ENCODE assay signal across 24 mouse cellular contexts in genomic region chr4:151757261-151757660, GRCm38 (mm10).
A peak's percentile ranks its signal among the peaks of the same experiment; 100 is the strongest.
DNase-seq lines count a peak whose midpoint lies in the region; ATAC-seq and TF ChIP-seq lines count a peak whose summit lies in the region.
"Had no signal": no experiment of that assay in that cellular context is flagged by ENCODE, and none has a peak within 500 bp of the region (broad histone marks: within the 10 kb centered on the region; RNA-seq: fewer than 3 reads in every experiment).

No protein-coding gene starts in this region.

- no peak overlapping the region for H3K27ac ChIP-seq in kidney, embryonic 15.5 days
- no peak overlapping the region for H3K27ac ChIP-seq in kidney, adult 2 months (ENCODE audit: insufficient read depth, low read depth, low read length)
- H3K27ac ChIP-seq in kidney, embryonic 14.5 days (ENCODE audit: low read depth, low read length): no peak overlapping the region
- H3K27ac ChIP-seq: embryonic facial prominence, embryonic 10.5 days; embryonic facial prominence, embryonic 12.5 days; forebrain, embryonic 13.5 days had no signal

- H3K4me3 ChIP-seq in kidney, embryonic 15.5 days (replicated peaks): no peak overlapping the region
- no peak overlapping the region for H3K4me3 ChIP-seq in kidney, adult 2 months (ENCODE audit: insufficient read depth, low read depth, low read length)
- H3K4me3 ChIP-seq in kidney, embryonic 14.5 days (ENCODE audit: low read length): no peak overlapping the region
- H3K4me3 ChIP-seq: embryonic facial prominence, embryonic 10.5 days; embryonic facial prominence, embryonic 12.5 days; forebrain, embryonic 13.5 days had no signal

- H3K9ac ChIP-seq in kidney, embryonic 15.5 days: no peak overlapping the region
- H3K9ac ChIP-seq in kidney, embryonic 14.5 days (ENCODE audit: low read depth, low read length): no peak overlapping the region
- H3K9ac ChIP-seq: embryonic facial prominence, embryonic 12.5 days; forebrain, embryonic 13.5 days had no signal

- WGBS in kidney, embryonic 15.5 days: 93% methylated on average over 3 of the region's 3 CpGs
- WGBS in kidney, adult 2 months: 90% methylated on average over 3 of the region's 3 CpGs
- 91% methylated on average over 3 of the region's 3 CpGs for WGBS in kidney, embryonic 14.5 days

- no peak for TF ChIP-seq POLR2A in kidney, adult 2 months (IDR thresholded peaks at IDR 0.05; ENCODE audit: low read depth, low read length)

- peaks cover 26% of the 10 kb centered on the region for H3K4me1 ChIP-seq in kidney, embryonic 15.5 days
- no peaks in the 10 kb centered on the region for H3K4me1 ChIP-seq in kidney, adult 2 months (ENCODE audit: control insufficient read depth, insufficient read depth, low read length)
- H3K4me1 ChIP-seq in kidney, embryonic 14.5 days (ENCODE audit: control insufficient read depth, insufficient read depth, low read length): peaks cover 11% of the 10 kb centered on the region; the same call in 1 of the 2 replicates
- H3K4me1 ChIP-seq: forebrain, embryonic 13.5 days had no signal

- H3K36me3 ChIP-seq in kidney, embryonic 15.5 days: no peaks in the 10 kb centered on the region
- no peaks in the 10 kb centered on the region for H3K36me3 ChIP-seq in kidney, adult 2 months (ENCODE audit: control insufficient read depth, insufficient read depth, low read length)
- H3K36me3 ChIP-seq in kidney, embryonic 14.5 days (ENCODE audit: control insufficient read depth, insufficient read depth, low read length): no peaks in the 10 kb centered on the region
- H3K36me3 ChIP-seq: embryonic facial prominence, embryonic 10.5 days; embryonic facial prominence, embryonic 12.5 days; G1E had no signal

- H3K4me2 ChIP-seq in kidney, embryonic 15.5 days: no peak overlapping the region
- H3K4me2 ChIP-seq in kidney, embryonic 14.5 days (replicated peaks; ENCODE audit: low read depth, low read length): no peak overlapping the region
- H3K4me2 ChIP-seq: embryonic facial prominence, embryonic 12.5 days; forebrain, embryonic 13.5 days had no signal

- peak; percentile 35 for DNase-seq in kidney, adult 11 months
- DNase-seq in kidney, adult 2 months: peak; percentile 67
- no peak for DNase-seq in kidney, postnatal 10 days
- peak; percentile 61 for DNase-seq in kidney, adult 9 months
- peak; percentile 59 to 60 for DNase-seq in kidney, postnatal 36 days
- DNase-seq: adrenal gland, adult 8-10 months; adrenal gland, postnatal 14 days; adrenal gland, postnatal 36 days; B cell, adult 2 months; cerebellum, adult 11-12 months; cerebellum, adult 2 months; cerebellum, adult 9-10 months; cerebellum, postnatal 10 days; cerebellum, postnatal 25 days had no signal

- no peaks in the 10 kb centered on the region for H3K27me3 ChIP-seq in kidney, embryonic 15.5 days
- H3K27me3 ChIP-seq in kidney, adult 2 months (replicated peaks; ENCODE audit: control insufficient read depth, insufficient read depth, low read length): no peaks in the 10 kb centered on the region
- H3K27me3 ChIP-seq in kidney, embryonic 14.5 days (ENCODE audit: control insufficient read depth, insufficient read depth, low read length): no peaks in the 10 kb centered on the region
- H3K27me3 ChIP-seq: CH12.LX; embryonic facial prominence, embryonic 12.5 days; forebrain, embryonic 13.5 days; Patski had no signal

- no peak for TF ChIP-seq CTCF in kidney, adult 2 months (conservative IDR thresholded peaks at IDR 0.05; ENCODE audit: insufficient read depth, insufficient read length, low read depth, low read length)

- no peaks in the 10 kb centered on the region for H3K9me3 ChIP-seq in kidney, embryonic 15.5 days (replicated peaks)
- no peaks in the 10 kb centered on the region for H3K9me3 ChIP-seq in kidney, embryonic 14.5 days (ENCODE audit: control insufficient read depth, low read length)
- H3K9me3 ChIP-seq: embryonic facial prominence, embryonic 10.5 days; embryonic facial prominence, embryonic 12.5 days; forebrain, embryonic 13.5 days had no signal

- ATAC-seq in kidney, embryonic 15.5 days (replicated peaks; ENCODE audit: low FRiP score): no peak
- no peak for ATAC-seq in kidney, embryonic 14.5 days (ENCODE audit: low FRiP score, low TSS enrichment)
- ATAC-seq: activated CD4-positive, CD25-positive, alpha-beta regulatory T cell, adult 4 months; CD4-positive, CD25-positive, alpha-beta regulatory T cell, adult 4 months; forebrain, embryonic 13.5 days; Patski had no signal
